Mouse (Mus musculus) embryonic facial prominence, embryonic 14.5 days (tissue): ENCODE measurements at regions not wholly inside any gene's neighbourhood (a gene's known extent, or its start where the extent isn't known, plus 50 kb on each side); places are given as distances from the start of the nearest gene placed in this dataset.

Source experiments
- ATAC-seq: fragments of 200-750 bp; cut with Nextera tagmentation; 2 replicates; pipeline ENCODE4 v1.8.0; 2017; ENCODE audit warnings: low read depth, moderate number of reproducible peaks, moderate TSS enrichment
- DNase-seq: peaks from one replicate; pipeline ENCODE4 v3.0.0-alpha.2; 2015; ENCODE audit warnings: low spot score
- H3K27ac ChIP-seq: fragments of 300-500 bp; sonication (generic); replicated peaks from 2 replicates; pipeline ENCODE4 v1.5.1; 2014; ENCODE audit warnings: low read depth, mild to moderate bottlenecking, low read length, moderate library complexity
- H3K27me3 ChIP-seq: fragments of 300-500 bp; sonication (generic); replicated peaks from 2 replicates; pipeline ENCODE4 v1.6.1; 2014; ENCODE audit warnings: low read length; ENCODE audit not compliant: control insufficient read depth, insufficient read depth
- H3K36me3 ChIP-seq: fragments of 300-500 bp; sonication (generic); 2 replicates; pipeline ENCODE4 v1.6.1; 2014; ENCODE audit warnings: low read length, mixed read lengths; ENCODE audit not compliant: control insufficient read depth, insufficient read depth
- H3K4me1 ChIP-seq: fragments of 300-500 bp; sonication (generic); 2 replicates; pipeline ENCODE4 v1.6.1; 2014; ENCODE audit warnings: antibody characterized with exemption, low read length; ENCODE audit not compliant: control insufficient read depth, insufficient read depth
- H3K4me2 ChIP-seq: fragments of 300-500 bp; sonication (generic); 2 replicates; pipeline ENCODE4 v1.6.1; 2014; ENCODE audit warnings: low read depth, mild to moderate bottlenecking, low read length, moderate library complexity, mixed read lengths
- H3K4me3 ChIP-seq: fragments of 300-500 bp; sonication (generic); 2 replicates; pipeline ENCODE4 v1.5.1; 2014; ENCODE audit warnings: low read depth, mild to moderate bottlenecking, low read length
- H3K9ac ChIP-seq: fragments of 300-500 bp; sonication (generic); 2 replicates; pipeline ENCODE4 v1.6.1; 2014; ENCODE audit warnings: low read depth, mild to moderate bottlenecking, low read length, moderate library complexity, mixed read lengths
- H3K9me3 ChIP-seq: fragments of 300-500 bp; sonication (generic); 2 replicates; pipeline ENCODE4 v1.6.1; 2016; ENCODE audit warnings: low read length; ENCODE audit not compliant: control insufficient read depth
- WGBS: fragments of 180-500 bp; shearing (Covaris S2); extraction: QIAGEN DNeasy Blood & Tissue Kit; methylation state at CpG from one replicate; pipeline ENCODE4 v1.1.7; 2014; 5-methylcytosine and 5-hydroxymethylcytosine counted together

GRCm38 (mm10) chr5:75738445-75738844, 163.7 kb downstream of the Kit start:
- Histone ChIP-seq H3K36me3 (no peaks in the 10 kb centered on the region), H3K4me1 (no peaks in the 10 kb centered on the region), H3K9me3 (0 out of 2 replicates have a peak, but pooled peaks cover 4% of the 10 kb centered on the region), H3K4me3 (no peak overlapping the region), H3K27me3 (no peaks in the 10 kb centered on the region), H3K27ac (no peak overlapping the region), H3K4me2 (no peak overlapping the region), H3K9ac (no peak overlapping the region)
- WGBS = 75% methylated on average over 2 of the region's 2 CpGs
- DNase-seq (no peak), ATAC-seq (no peak)

- Histone ChIP-seq H3K36me3 (no peaks in the 10 kb centered on the region), H3K27ac (no peak overlapping the region), H3K4me2 (no peak overlapping the region), H3K4me3 (no peak overlapping the region), H3K9me3 (0 out of 2 replicates have a peak, but pooled peaks cover 4% of the 10 kb centered on the region), H3K9ac (no peak overlapping the region), H3K4me1 (no peaks in the 10 kb centered on the region), H3K27me3 (no peaks in the 10 kb centered on the region)
- no peak for ATAC-seq
- no peak for DNase-seq
- 85% methylated on average over 7 of the region's 7 CpGs for WGBS
These were observed 163.0 kb downstream of the Kit start for GRCm38 (mm10) chr5:75737752-75738151.

GRCm38 (mm10) chr5:75736318-75736717, 161.6 kb downstream of the Kit start:
- Histone ChIP-seq H3K27ac (no peak overlapping the region), H3K4me1 (no peaks in the 10 kb centered on the region), H3K36me3 (no peaks in the 10 kb centered on the region), H3K4me2 (no peak overlapping the region), H3K27me3 (no peaks in the 10 kb centered on the region), H3K4me3 (no peak overlapping the region), H3K9me3 (0 out of 2 replicates have a peak, but pooled peaks cover 4% of the 10 kb centered on the region), H3K9ac (no peak overlapping the region)
- DNase-seq (no peak), ATAC-seq (no peak)

- no peak for DNase-seq
- Histone ChIP-seq H3K4me2 (no peak overlapping the region), H3K4me3 (no peak overlapping the region), H3K27me3 (no peaks in the 10 kb centered on the region), H3K27ac (no peak overlapping the region), H3K36me3 (no peaks in the 10 kb centered on the region), H3K9ac (no peak overlapping the region), H3K4me1 (no peaks in the 10 kb centered on the region), H3K9me3 (0 out of 2 replicates have a peak, but pooled peaks cover 4% of the 10 kb centered on the region)
- 85% methylated on average over 14 of the region's 14 CpGs for WGBS
- ATAC-seq = no peak
These were observed 159.8 kb downstream of the Kit start for GRCm38 (mm10) chr5:75734508-75734907.

GRCm38 (mm10) chr5:75734043-75734442, 159.3 kb downstream of the Kit start:
- ATAC-seq (no peak), DNase-seq (no peak)
- WGBS = 90% methylated on average over 6 of the region's 6 CpGs
- no peak overlapping the region for H3K4me3 ChIP-seq
- no peak overlapping the region for H3K4me2 ChIP-seq
- no peaks in the 10 kb centered on the region for H3K36me3 ChIP-seq
- no peaks in the 10 kb centered on the region for H3K4me1 ChIP-seq
- H3K27ac ChIP-seq = no peak overlapping the region
- no peak overlapping the region for H3K9ac ChIP-seq
- H3K9me3 ChIP-seq = 0 out of 2 replicates have a peak, but pooled peaks cover 4% of the 10 kb centered on the region
- H3K27me3 ChIP-seq = no peaks in the 10 kb centered on the region

- Histone ChIP-seq H3K4me1 (no peaks in the 10 kb centered on the region), H3K27ac (no peak overlapping the region), H3K36me3 (no peaks in the 10 kb centered on the region), H3K4me3 (no peak overlapping the region), H3K9ac (no peak overlapping the region), H3K27me3 (no peaks in the 10 kb centered on the region), H3K4me2 (no peak overlapping the region), H3K9me3 (0 out of 2 replicates have a peak, but pooled peaks cover under 1% of the 10 kb centered on the region)
- ATAC-seq (no peak), DNase-seq (no peak)
- 79% methylated on average over 4 of the region's 4 CpGs for WGBS
These were observed 156.5 kb downstream of the Kit start for GRCm38 (mm10) chr5:75731236-75731635.

- 76% methylated on average over 3 of the region's 3 CpGs for WGBS
- Histone ChIP-seq H3K4me3 (no peak overlapping the region), H3K4me2 (no peak overlapping the region), H3K36me3 (no peaks in the 10 kb centered on the region), H3K9ac (no peak overlapping the region), H3K27me3 (no peaks in the 10 kb centered on the region), H3K9me3 (no peaks in the 10 kb centered on the region), H3K27ac (no peak overlapping the region), H3K4me1 (no peaks in the 10 kb centered on the region)
- DNase-seq (no peak), ATAC-seq (no peak)
These were observed 156.0 kb downstream of the Kit start for GRCm38 (mm10) chr5:75730698-75731097.

GRCm38 (mm10) chr5:75721291-75721690, 146.6 kb downstream of the Kit start:
- H3K27me3 ChIP-seq = no peaks in the 10 kb centered on the region
- no peak for DNase-seq
- no peak overlapping the region for H3K4me3 ChIP-seq
- H3K4me2 ChIP-seq = no peak overlapping the region
- H3K4me1 ChIP-seq = peaks cover 3% of the 10 kb centered on the region; the same call in 1 of the 2 replicates
- H3K36me3 ChIP-seq = no peaks in the 10 kb centered on the region
- ATAC-seq = no peak
- 79% methylated on average over 2 of the region's 2 CpGs for WGBS
- no peaks in the 10 kb centered on the region for H3K9me3 ChIP-seq
- no peak overlapping the region for H3K9ac ChIP-seq
- H3K27ac ChIP-seq = no peak overlapping the region

GRCm38 (mm10) chr5:75720091-75720940, 145.6 kb downstream of the Kit start:
- no peaks in the 10 kb centered on the region for H3K27me3 ChIP-seq
- no peak overlapping the region for H3K27ac ChIP-seq
- no peaks in the 10 kb centered on the region for H3K36me3 ChIP-seq
- no peak for ATAC-seq
- WGBS = 75% methylated on average over 15 of the region's 15 CpGs
- no peak overlapping the region for H3K9ac ChIP-seq
- no peak overlapping the region for H3K4me3 ChIP-seq
- peaks cover 3% of the 10 kb centered on the region; the same call in 1 of the 2 replicates for H3K4me1 ChIP-seq
- no peak for DNase-seq
- no peaks in the 10 kb centered on the region for H3K9me3 ChIP-seq
- no peak overlapping the region for H3K4me2 ChIP-seq
